Mouse (Mus musculus) Muller cell, postnatal 12 days (primary cell): ENCODE results near the gene Hcst.
A peak's percentile ranks its signal among the peaks of the same experiment; 100 is the strongest.

Experiments
- DNase-seq: peaks from one replicate; pipeline ENCODE4 v3.0.0-alpha.2; 2015; ENCODE audit errors: inconsistent ontology term

Hcst gene

DNA sequence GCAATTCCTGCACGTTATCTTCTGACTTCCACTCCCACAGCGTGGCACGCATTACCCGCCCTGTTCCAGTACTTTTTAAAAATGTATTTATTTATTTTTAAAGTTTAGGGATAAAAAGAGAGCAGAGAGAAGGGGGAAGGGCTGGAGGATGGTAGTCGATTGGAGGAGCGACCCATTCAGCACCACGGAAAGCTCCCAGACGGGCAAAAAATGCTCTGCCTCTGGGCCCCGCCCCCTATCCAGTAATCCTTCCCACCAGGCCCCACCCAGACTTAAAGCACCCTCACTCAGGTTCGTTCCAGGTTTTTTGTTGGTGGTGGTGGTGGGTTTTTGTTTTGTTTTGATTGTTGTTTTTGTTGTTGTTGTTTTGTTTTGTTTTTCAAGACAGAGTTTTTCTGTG is 14.6 kb upstream of the Hcst start:
- DNase-seq, result no peak

DNA sequence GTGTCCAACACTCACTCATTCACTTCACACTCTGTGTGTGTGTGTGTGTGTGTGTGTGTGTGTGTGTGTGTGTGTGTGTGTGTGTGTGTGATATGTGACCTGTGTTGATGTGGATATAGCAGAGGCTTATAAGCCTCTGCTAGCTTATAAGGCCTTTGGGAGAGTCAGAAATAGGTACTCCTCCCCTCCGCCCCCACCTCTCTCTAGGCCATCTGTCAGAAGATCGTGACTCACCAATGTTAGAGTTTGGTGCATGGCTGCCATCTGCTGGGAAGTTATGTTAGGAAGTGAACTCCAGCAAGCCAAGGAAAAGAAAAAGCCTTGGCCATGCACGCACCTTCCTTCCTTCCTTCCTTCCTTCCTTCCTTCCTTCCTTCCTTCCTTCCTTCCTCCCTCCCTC is 12.1 kb upstream of the Hcst start:
- peak; percentile 74 for DNase-seq

DNA sequence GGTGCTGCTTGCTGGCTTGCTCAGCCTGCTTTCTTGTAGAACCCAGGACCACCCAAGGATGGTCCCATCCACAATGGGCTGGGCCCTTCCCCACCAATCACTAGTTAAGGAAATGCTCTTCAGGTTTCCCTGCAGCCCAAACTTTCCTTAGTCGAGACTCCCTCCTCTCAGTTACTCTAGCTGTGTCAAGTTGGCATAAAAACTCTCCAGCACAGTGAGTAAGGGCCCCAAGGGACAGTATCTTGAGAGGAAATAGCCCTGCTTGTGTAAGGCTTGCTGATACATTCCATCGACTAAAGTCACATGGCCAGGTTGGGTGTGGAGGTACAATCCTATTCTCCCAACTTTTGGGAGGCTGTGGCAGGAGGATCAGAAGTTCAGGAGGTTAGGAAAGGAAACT is 10.5 kb upstream of the Hcst start:
- DNase-seq, result no peak

DNA sequence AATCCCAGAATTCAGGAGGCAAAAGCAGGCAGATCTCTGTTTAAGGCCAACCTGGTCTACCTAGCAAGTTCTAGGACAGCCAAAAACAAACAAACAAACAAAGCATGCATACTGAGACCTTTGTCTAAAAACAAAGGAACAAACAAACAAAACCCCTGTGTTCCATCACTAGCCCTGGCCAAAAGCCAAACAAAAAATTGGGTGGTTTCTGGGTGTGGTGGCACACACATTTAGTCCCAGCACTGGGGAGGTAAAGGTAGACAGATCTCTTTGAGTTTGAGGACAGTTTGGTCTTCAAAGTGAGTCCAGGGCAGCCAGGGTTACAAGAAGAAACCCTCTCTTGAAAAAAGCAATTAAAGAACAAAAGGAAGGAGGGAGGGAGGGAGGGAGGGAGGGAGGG is 9.7 kb upstream of the Hcst start:
- no peak for DNase-seq

DNA sequence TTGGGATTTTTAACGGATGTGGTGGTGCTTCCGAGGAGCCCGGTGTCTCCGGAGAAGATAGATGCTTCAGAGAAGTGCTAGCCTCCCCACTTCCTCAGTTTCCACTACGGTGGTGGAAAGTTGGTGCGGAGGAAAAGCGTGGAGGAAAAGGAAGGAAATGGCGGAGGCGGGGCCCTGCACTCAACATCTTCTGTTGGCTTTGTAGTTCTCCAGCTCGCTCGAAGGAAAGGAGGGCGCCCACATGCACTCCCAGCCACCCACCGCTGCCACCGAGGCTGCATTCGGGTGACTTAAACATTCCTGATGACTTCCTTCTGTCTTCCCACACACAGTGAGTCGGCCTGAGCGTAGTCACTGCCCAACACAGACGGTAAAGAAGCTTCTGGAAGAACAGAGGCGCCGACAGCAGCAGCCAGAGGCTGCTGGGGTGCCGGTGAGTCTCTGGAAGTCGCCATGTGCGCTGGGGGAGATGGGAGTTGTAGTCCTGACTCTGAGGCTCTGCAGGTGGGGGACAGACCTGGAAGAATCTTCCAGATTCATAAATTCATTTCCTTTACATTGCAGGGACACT is 3.5 kb upstream of the Hcst start:
- no peak for DNase-seq

DNA sequence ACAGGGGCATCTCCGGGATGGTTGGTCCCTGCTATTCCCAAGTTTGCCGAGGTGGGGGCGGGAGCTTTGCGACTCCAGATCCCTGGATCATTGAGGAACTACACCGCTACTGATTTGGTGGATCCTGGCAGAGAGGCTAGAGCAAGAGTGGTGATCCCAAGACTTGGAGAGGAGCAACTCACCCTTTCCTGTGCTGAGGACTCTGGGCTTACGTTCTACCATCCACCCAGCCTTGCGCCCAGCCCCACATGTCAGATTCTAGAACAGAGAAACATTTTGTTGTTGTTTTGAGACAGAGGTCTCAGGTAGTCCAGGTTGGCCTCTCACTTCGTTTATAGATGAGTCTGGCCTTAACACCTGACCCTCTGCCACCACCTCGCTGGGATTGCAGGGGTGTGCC is 2.9 kb upstream of the Hcst start:
- DNase-seq, result no peak

DNA sequence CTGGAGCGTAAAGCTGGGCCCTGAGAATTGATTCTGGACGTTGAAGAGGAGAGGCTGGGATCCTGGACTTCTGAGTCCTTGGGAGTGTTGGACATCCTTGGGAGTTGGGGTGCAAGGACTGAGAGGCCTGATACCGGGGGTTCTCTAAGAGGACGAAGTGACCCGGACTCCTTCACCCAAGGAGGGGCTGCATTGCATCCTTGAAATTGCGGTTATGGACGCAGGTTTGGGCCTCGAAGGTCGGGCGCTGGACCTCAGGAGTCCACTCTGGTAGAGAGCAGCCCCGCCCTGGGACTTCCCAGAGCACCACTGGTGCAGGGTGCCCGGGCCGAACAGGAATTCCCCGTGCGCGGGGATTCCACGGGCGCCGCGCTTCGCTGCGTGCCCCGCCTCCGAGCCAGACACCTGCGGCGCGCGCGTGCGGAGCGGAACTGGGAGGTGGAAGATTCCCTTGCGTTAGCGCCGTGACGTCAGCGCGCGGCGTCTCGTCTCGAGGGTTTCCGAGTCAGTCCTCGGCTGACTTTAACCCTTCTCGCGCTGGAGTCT is 2.3 kb upstream of the Hcst start:
- DNase-seq, result peak; percentile 81

DNA sequence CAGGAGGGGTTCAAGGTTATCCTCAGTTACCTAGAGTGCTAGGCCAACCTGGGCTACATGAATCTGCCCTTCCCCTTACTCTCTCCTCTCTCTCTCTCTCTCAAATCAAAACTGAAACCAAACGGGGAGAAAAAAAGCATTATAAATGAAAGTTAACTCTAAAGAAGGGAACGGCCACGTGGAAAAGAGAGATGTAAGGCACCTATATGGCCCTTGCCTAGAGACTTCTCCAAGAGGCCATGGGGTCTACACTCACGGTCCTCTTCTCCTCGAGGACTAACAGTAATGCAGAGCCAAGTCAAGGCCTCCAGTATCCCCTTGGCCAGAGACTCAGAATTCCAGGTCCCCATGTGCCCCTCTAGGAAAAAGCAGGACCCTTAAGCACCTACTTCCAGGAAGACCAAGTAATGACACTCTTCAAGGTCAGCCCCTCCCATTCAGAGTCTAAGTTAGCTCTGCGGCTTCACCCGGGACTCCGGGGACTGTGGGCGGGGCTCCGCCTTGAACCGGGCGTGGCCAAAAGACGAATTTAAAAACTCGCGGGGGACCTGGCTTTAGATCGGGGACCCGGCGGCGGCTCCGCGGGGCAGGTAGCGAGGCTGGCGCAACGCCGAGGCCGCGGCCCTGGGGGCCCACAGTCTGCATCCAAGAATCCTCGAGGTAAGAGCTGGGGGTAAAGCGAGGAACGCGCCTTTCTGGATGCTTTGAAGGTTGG is 1.7 kb upstream of the Hcst start, which contains the start of gene Nfkbid:
Gene Nfkbid (plus strand): TSS at position 558 of the 715 bp plus-strand sequence.
- DNase-seq, result peak; percentile 57

DNA sequence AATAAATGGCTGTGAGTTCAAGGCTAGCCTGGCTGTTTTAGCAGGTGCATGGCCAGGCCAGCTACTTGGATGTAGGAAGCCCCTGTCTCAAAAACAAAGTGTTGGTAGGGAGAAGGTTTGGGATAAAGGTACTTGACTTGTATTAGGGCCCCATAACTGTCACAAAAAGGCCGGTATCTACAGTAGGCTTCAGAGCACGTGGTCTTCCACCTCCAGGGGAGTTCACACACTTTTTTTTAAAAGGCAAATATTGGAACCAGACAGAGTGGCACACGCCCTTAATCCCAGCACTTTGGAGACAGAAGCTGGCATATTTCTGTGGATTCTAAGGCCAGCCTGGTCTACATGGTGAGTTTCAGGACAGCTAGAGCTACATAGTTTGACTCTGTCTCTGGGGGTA is 1.0 kb upstream of the Hcst start:
- DNase-seq, result no peak

DNA sequence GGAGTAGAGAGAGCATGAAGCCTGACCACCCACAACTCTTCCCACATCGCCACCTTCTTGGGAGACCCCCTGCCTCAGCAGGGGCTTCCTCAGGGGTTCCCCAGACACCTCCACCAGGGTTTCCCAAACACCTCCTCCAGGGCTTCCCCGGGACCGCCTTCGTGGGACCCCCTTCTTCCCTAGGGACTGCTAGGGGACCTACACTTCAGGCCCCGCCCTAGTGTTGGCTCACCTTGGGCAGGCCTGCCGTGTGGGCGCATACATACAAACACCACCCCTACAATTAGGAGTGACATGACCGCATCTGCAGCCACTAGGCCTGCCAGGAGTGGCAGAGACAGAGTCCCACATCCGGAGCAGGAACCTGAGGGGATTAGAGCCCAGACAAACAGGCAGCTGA is 1.8 kb downstream of the Hcst start:
- no peak for DNase-seq

DNA sequence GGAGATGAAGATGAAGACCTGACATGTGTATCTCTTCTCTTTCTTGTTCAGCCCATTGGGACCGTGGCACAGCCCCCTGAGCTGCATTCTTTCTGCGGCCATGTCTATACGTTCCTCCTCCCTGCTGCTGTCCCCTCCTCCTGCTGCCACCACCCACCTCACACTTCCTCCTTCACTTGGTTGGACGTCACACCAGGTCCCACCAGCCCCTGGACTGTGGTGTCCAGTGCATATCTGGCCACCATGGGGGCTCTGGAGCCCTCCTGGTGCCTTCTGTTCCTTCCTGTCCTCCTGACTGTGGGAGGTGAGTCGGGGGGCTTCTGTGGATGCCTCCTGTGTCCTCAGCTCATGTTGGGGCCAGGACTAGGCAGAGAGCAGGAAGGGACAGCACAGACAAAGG is 6.1 kb downstream of the Hcst start, which contains the start of gene Tyrobp:
Gene Tyrobp (plus strand): TSS at position 165 of the 400 bp plus-strand sequence.
- DNase-seq, result no peak

DNA sequence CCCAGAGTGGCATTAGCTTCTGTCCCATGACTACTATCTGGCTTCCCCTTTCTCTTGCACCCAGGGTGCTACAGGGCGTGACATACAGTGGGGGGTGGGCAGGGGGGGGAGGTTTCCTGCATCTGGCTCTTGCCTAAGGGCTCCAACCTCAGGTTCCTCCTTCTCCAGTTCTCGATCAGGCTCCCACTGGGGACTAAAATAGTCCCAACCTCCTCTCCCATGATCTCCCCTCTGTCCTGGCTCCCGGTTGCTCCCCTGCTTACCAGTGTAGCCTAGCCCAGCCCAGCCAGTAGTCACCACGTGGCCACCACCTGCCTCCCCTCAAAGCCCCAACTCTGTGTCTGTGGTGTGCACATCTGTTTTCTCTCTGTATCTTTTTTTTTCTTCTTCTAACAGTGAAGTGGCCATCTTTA is 6.9 kb downstream of the Hcst start:
- DNase-seq, result no peak

DNA sequence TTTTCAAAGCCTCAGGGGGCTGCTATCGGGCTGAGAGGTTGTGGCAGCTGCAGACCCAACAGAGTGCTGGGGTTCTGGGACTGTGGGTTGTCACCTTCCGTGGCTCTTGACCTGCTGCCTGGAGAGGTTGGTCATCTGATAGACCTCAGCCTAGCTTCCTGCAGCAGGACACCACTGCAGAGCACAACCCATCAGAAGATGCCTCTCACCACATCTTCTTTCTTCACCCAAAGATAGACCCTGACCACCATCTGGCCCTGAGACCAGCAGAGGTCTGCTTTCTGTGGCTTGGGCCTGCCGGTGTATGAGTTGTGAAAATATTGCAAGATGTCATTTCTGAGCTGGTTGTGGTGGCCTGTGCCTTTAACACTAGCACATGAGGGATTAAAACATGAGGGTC is 8.6 kb downstream of the Hcst start:
- DNase-seq, result no peak

DNA sequence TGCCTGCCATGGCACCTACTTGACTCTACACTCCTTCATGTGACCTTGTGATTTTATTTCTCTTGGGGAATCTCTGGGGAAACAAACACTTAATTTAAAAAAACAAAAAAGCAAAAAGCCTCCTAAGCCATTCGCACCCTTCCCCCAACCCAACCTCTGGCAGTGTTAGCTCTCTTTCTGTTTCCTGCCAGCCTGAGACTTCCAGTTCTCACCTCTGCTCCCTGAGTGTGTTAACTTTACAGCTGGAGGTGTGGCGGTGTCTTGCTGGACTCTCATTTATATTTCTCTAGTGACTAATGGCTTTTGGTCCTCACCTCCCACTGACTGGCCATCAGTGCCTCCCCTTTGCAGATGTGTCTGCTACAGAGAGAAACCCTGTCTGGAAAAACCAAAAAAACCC is 9.9 kb downstream of the Hcst start:
- no peak for DNase-seq

DNA sequence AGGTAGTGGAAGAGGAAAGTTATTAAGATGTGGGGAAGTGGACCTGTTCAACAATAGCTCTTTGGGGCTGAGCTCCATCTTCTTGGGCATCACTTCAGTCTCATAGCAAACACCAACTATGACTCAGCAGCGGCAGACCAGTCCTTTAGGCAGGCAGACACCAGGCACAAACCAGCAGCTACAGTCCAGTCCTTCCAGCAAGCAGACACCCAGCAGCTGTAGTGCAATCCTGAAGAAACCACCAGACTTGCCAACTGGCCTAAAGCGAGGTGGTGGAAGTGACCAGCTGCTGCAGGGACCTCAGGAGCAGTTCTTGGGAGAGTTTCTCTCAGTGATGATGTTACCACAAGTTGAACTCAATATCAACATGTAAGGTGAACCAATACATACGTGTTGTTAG is 11.0 kb downstream of the Hcst start:
- DNase-seq, result no peak

DNA sequence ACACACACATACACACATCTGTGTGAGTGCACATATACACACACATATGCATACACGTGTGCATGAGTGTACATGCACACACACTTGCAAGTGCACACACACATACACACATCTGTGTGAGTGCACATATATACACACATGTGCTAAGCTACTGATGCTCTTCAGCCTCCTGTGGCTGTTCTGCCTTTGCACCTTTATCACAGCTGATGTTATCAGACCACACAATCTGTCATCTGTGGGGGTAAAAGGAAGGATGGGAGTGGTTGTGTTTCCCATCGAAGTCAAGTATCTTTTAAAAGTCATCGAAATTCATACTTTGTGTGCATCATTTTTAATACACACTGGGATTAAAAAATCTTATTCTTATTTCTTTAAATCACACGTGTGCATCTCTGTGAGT is 17.3 kb downstream of the Hcst start:
- DNase-seq, result no peak

DNA sequence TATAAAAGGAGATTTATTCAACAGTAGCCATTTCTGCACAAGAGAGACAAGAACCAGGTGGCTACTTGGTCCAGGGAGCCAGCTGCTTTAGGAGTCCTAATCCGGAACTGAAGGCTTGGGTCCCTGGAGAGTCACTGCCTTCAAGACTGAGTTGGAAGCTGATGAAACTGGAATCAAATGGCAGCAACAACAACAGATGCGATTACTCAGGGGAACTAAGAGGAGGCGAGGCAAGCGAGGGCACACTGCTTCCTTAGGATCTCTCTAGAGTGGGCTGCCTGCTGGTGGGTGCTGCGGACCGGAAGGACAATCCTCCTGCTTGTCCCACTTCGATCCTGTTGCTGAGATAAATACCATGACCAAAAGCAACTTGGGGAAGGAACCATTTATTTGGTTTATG is 20.0 kb downstream of the Hcst start:
- no peak for DNase-seq

DNA sequence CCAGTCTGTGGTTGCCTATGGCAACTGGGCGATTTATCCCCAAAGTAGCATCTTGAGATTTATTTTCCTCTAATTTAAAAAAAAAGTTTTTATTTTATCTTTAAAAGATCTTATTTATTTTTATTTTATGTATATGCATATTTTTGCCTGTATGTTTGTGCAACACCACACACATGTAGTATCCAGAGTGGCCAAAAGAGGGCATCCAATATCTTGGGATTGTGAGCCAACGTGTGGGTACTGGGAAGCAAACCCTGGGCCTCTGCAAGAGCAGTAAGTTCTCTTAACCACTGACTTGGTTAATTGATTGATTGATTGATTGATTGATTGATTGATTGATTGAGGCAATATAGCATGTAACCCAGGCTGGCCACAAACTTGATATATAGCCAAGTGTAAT is 24.8 kb downstream of the Hcst start:
- DNase-seq, result no peak

DNA sequence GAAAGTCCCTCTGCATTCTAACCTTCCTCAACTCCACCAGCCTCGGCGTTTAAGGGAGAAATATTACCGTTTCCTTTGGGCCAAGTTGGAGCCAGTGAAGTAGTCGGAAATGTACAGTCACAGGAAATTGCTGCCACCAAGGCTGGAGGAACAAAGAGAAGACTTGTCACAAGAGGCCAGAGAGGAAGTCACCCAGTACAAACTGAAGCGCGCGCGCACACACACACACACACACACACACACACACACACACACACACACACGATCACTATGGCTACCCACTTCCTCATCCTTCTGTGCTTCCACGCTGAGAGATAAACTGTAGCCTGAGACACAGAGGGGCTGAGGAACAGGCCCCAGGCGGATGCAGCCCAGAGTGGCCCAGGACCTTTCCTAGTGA is 25.3 kb downstream of the Hcst start:
- peak; percentile 5 for DNase-seq

DNA sequence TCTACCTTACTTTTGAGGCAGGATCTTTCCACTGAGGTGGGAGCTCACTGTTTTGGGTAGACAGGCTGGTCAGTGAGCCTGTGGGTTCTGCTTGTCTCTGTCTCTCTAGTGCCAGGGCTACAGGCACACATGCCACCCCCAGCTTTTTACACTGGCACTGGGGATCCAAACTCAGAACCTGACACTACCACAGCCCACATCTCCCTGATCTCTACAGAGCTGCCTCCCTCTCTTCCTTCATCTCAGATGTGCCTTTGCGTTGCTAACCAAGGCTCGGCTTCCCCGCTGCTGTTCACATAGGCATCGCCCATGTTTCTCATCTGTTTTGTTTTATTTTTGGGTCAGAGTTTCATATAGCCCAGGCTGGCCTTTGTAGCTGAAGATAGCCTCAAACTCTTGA is 26.0 kb downstream of the Hcst start:
- no peak for DNase-seq

DNA sequence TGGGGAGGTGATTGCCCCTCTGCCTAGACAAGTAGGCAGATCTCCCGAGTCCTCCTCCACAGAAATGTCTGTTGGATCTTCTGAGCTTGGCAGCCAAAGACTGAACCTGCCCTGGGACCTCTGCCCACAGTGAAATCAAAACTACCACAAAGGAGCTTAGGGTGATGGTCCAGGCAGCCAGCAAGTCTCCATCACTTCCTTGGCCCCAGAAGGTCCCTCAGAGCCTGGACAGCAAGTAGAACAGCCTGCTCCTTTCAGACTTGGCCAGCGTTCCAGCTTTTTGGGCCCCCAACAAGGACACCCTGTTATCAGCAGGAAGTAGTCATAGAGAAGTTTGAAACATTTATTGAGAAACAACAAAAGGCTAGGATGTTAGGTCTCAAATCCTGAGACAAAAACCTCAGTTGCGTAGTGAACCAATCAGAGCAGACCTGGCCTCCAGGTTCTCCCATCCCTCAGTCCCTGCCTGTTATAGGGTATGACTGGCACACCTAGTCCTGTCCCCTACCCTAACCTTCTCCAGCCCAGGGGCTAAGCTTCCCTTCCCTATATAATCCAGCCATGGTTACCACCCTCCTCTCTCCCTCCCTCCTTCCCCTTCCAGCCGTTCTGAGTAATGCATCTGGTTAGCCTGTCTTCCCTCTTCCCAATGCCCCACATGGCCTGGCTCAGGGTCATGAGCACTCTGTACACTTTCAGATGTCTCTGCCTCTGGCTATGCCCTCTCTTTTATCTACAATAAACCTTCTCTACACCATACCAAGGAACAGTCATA is 26.7 kb downstream of the Hcst start:
- DNase-seq, result no peak

DNA sequence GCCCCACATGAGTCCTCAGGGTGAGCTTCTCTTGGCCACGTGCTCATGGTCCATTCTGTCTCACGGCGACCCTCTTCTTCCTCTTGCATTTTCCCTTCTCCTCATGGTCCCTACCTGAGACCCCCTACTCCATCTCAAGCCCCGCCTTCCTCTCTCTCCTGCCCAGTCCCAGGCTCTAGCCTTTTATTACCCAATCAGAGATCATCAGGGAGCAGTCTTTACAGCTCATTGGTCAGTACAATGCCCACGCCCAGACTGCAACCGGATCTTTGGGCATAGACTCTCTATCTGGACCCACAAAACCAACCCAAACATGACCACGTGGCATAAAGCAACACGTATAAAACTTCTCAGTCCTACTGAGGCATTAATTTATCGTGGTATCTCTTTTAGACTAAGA is 35.5 kb downstream of the Hcst start:
- DNase-seq, result no peak

DNA sequence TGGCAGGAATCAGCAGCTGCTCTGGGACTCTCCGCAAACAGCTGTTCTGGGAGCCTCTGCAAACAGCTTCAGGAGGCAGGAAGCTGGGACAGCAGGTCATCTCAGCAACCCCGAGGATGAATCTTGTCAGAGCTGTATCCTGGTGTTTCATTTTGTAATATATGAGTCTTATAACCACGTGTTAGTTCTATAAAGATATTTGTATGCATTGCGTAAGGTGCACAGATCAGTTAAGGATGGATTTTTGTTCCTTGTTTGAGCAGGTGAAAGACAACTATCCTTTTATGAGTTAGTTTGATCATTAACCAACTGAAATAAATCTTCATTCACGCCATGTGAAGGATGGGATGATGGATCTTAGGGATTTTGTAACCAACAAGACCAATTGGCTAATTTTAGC is 39.6 kb downstream of the Hcst start:
- no peak for DNase-seq
